Mouse (Mus musculus): ENCODE data around the gene Gm6408. TPM values are rescaled to one million over a fixed set of nuclear protein-coding genes. Genes with fewer than 3 reads are reported as not detected.
"Not testable (repeated sequence)": the region's sequence is repeated elsewhere in the genome, so short reads cannot be mapped to it uniquely, and the experiment has no call there.

Gm6408 gene
- polyA plus RNA-seq (2015; fragmentation: Nextera tagmentation; extraction: Ambion mirVana) = not detected in 2 replicates

- WGBS = 100% methylated on average over 2 of the region's 3 CpGs
- not testable (repeated sequence) for ATAC-seq (ENCODE audit: insufficient read depth, low FRiP score)
These were observed at the start of gene Gm6408 for GRCm38 (mm10) chr5:146481665-146482064. TSS of gene Gm6408 (plus strand) at chr5:146481965.

GRCm38 (mm10) chr5:146432476-146432875 lies 49.3 kb upstream of the Gm6408 start:
- H3K9ac ChIP-seq (ENCODE audit: low read length) = no peak overlapping the region
- H3K9me3 ChIP-seq (replicated peaks; ENCODE audit: control insufficient read depth, low read length) = no peaks in the 10 kb centered on the region
- no peak overlapping the region for H3K27ac ChIP-seq (ENCODE audit: low read length)
- H3K4me3 ChIP-seq (replicated peaks; ENCODE audit: low read length) = no peak overlapping the region
- H3K4me1 ChIP-seq (ENCODE audit: control insufficient read depth, insufficient read depth, low read length) = no peaks in the 10 kb centered on the region
- WGBS = 79% methylated on average over 6 of the region's 6 CpGs
- no peaks in the 10 kb centered on the region for H3K36me3 ChIP-seq (ENCODE audit: control insufficient read depth, insufficient read depth, low read length)
- ATAC-seq (ENCODE audit: insufficient read depth, low FRiP score) = no peak
- no peaks in the 10 kb centered on the region for H3K27me3 ChIP-seq (ENCODE audit: control insufficient read depth, insufficient read depth, low read length)
- no peak overlapping the region for H3K4me2 ChIP-seq (ENCODE audit: low read depth, low read length)

More at GRCm38 (mm10) chr5:146481665-146482064, at the start of gene Gm6408:
- H3K36me3 ChIP-seq (ENCODE audit: control insufficient read depth, insufficient read depth, low read length); H3K4me1 ChIP-seq (ENCODE audit: control insufficient read depth, insufficient read depth, low read length); H3K9ac ChIP-seq (ENCODE audit: low read length); H3K9me3 ChIP-seq (replicated peaks; ENCODE audit: control insufficient read depth, low read length); H3K4me2 ChIP-seq (ENCODE audit: low read depth, low read length); H3K27ac ChIP-seq (ENCODE audit: low read length); H3K27me3 ChIP-seq (ENCODE audit: control insufficient read depth, insufficient read depth, low read length); H3K4me3 ChIP-seq (replicated peaks; ENCODE audit: low read length): not testable (repeated sequence)

GRCm38 (mm10) chr5:146435316-146435715 lies 46.4 kb upstream of the Gm6408 start:
- Histone ChIP-seq H3K4me2 (ENCODE audit: low read depth, low read length) (no peak overlapping the region), H3K9me3 (replicated peaks; ENCODE audit: control insufficient read depth, low read length) (no peaks in the 10 kb centered on the region), H3K9ac (ENCODE audit: low read length) (no peak overlapping the region), H3K27me3 (ENCODE audit: control insufficient read depth, insufficient read depth, low read length) (no peaks in the 10 kb centered on the region), H3K4me1 (ENCODE audit: control insufficient read depth, insufficient read depth, low read length) (no peaks in the 10 kb centered on the region), H3K36me3 (ENCODE audit: control insufficient read depth, insufficient read depth, low read length) (no peaks in the 10 kb centered on the region), H3K4me3 (replicated peaks; ENCODE audit: low read length) (no peak overlapping the region), H3K27ac (ENCODE audit: low read length) (no peak overlapping the region)
- ATAC-seq (ENCODE audit: insufficient read depth, low FRiP score) = no peak
- WGBS = 93% methylated on average over 16 of the region's 16 CpGs

- WGBS = 95% methylated on average over 11 of the region's 11 CpGs
- no peak for ATAC-seq (ENCODE audit: insufficient read depth, low FRiP score)
These were observed 45.0 kb upstream of the Gm6408 start for GRCm38 (mm10) chr5:146436796-146437195.

GRCm38 (mm10) chr5:146439152-146439781 lies 42.5 kb upstream of the Gm6408 start:
- Histone ChIP-seq H3K9me3 (replicated peaks; ENCODE audit: control insufficient read depth, low read length) (no peaks in the 10 kb centered on the region), H3K27ac (ENCODE audit: low read length) (no peak overlapping the region), H3K4me2 (ENCODE audit: low read depth, low read length) (no peak overlapping the region), H3K4me1 (ENCODE audit: control insufficient read depth, insufficient read depth, low read length) (no peaks in the 10 kb centered on the region), H3K27me3 (ENCODE audit: control insufficient read depth, insufficient read depth, low read length) (no peaks in the 10 kb centered on the region), H3K4me3 (replicated peaks; ENCODE audit: low read length) (no peak overlapping the region), H3K9ac (ENCODE audit: low read length) (no peak overlapping the region), H3K36me3 (ENCODE audit: control insufficient read depth, insufficient read depth, low read length) (no peaks in the 10 kb centered on the region)
- WGBS = 91% methylated on average over 7 of the region's 7 CpGs
- no peak for ATAC-seq (ENCODE audit: insufficient read depth, low FRiP score)

More at GRCm38 (mm10) chr5:146436796-146437195, 45.0 kb upstream of the Gm6408 start:
- H3K4me3 ChIP-seq (replicated peaks; ENCODE audit: low read length) = no peak overlapping the region
- H3K36me3 ChIP-seq (ENCODE audit: control insufficient read depth, insufficient read depth, low read length) = no peaks in the 10 kb centered on the region
- no peak overlapping the region for H3K9ac ChIP-seq (ENCODE audit: low read length)
- H3K9me3 ChIP-seq (replicated peaks; ENCODE audit: control insufficient read depth, low read length) = no peaks in the 10 kb centered on the region
- H3K27ac ChIP-seq (ENCODE audit: low read length) = no peak overlapping the region
- no peaks in the 10 kb centered on the region for H3K27me3 ChIP-seq (ENCODE audit: control insufficient read depth, insufficient read depth, low read length)
- no peak overlapping the region for H3K4me2 ChIP-seq (ENCODE audit: low read depth, low read length)
- H3K4me1 ChIP-seq (ENCODE audit: control insufficient read depth, insufficient read depth, low read length) = no peaks in the 10 kb centered on the region

GRCm38 (mm10) chr5:146440273-146440672 lies 41.5 kb upstream of the Gm6408 start:
- no peak overlapping the region for H3K4me3 ChIP-seq (replicated peaks; ENCODE audit: low read length)
- no peaks in the 10 kb centered on the region for H3K9me3 ChIP-seq (replicated peaks; ENCODE audit: control insufficient read depth, low read length)
- no peaks in the 10 kb centered on the region for H3K27me3 ChIP-seq (ENCODE audit: control insufficient read depth, insufficient read depth, low read length)
- no peaks in the 10 kb centered on the region for H3K4me1 ChIP-seq (ENCODE audit: control insufficient read depth, insufficient read depth, low read length)
- no peak overlapping the region for H3K9ac ChIP-seq (ENCODE audit: low read length)
- no peak for ATAC-seq (ENCODE audit: insufficient read depth, low FRiP score)
- no peaks in the 10 kb centered on the region for H3K36me3 ChIP-seq (ENCODE audit: control insufficient read depth, insufficient read depth, low read length)
- H3K27ac ChIP-seq (ENCODE audit: low read length) = no peak overlapping the region
- 90% methylated on average over 5 of the region's 5 CpGs for WGBS
- no peak overlapping the region for H3K4me2 ChIP-seq (ENCODE audit: low read depth, low read length)

- Histone ChIP-seq H3K9ac (ENCODE audit: low read length) (no peak overlapping the region), H3K27ac (ENCODE audit: low read length) (no peak overlapping the region), H3K4me1 (ENCODE audit: control insufficient read depth, insufficient read depth, low read length) (no peaks in the 10 kb centered on the region), H3K9me3 (replicated peaks; ENCODE audit: control insufficient read depth, low read length) (no peaks in the 10 kb centered on the region), H3K27me3 (ENCODE audit: control insufficient read depth, insufficient read depth, low read length) (no peaks in the 10 kb centered on the region), H3K4me3 (replicated peaks; ENCODE audit: low read length) (no peak overlapping the region), H3K36me3 (ENCODE audit: control insufficient read depth, insufficient read depth, low read length) (no peaks in the 10 kb centered on the region), H3K4me2 (ENCODE audit: low read depth, low read length) (no peak overlapping the region)
- no peak for ATAC-seq (ENCODE audit: insufficient read depth, low FRiP score)
- WGBS = 47% methylated on average over 2 of the region's 2 CpGs
These were observed 39.0 kb upstream of the Gm6408 start for GRCm38 (mm10) chr5:146442767-146443166.

- ATAC-seq (ENCODE audit: insufficient read depth, low FRiP score) = no peak
These were observed 35.1 kb upstream of the Gm6408 start for GRCm38 (mm10) chr5:146446633-146447032.

GRCm38 (mm10) chr5:146451592-146452254 lies 30.0 kb upstream of the Gm6408 start:
- H3K36me3 ChIP-seq (ENCODE audit: control insufficient read depth, insufficient read depth, low read length) = no peaks in the 10 kb centered on the region
- no peaks in the 10 kb centered on the region for H3K27me3 ChIP-seq (ENCODE audit: control insufficient read depth, insufficient read depth, low read length)
- no peak overlapping the region for H3K4me2 ChIP-seq (ENCODE audit: low read depth, low read length)
- H3K27ac ChIP-seq (ENCODE audit: low read length) = no peak overlapping the region
- H3K9me3 ChIP-seq (replicated peaks; ENCODE audit: control insufficient read depth, low read length) = no peaks in the 10 kb centered on the region
- no peak for ATAC-seq (ENCODE audit: insufficient read depth, low FRiP score)
- H3K4me3 ChIP-seq (replicated peaks; ENCODE audit: low read length) = no peak overlapping the region
- no peak overlapping the region for H3K9ac ChIP-seq (ENCODE audit: low read length)
- 75% methylated on average over 11 of the region's 11 CpGs for WGBS
- no peaks in the 10 kb centered on the region for H3K4me1 ChIP-seq (ENCODE audit: control insufficient read depth, insufficient read depth, low read length)

More at GRCm38 (mm10) chr5:146446633-146447032, 35.1 kb upstream of the Gm6408 start:
- Histone ChIP-seq H3K36me3 (ENCODE audit: control insufficient read depth, insufficient read depth, low read length) (no peaks in the 10 kb centered on the region), H3K9ac (ENCODE audit: low read length) (no peak overlapping the region), H3K4me2 (ENCODE audit: low read depth, low read length) (no peak overlapping the region), H3K4me3 (replicated peaks; ENCODE audit: low read length) (no peak overlapping the region), H3K4me1 (ENCODE audit: control insufficient read depth, insufficient read depth, low read length) (no peaks in the 10 kb centered on the region), H3K9me3 (replicated peaks; ENCODE audit: control insufficient read depth, low read length) (no peaks in the 10 kb centered on the region), H3K27me3 (ENCODE audit: control insufficient read depth, insufficient read depth, low read length) (no peaks in the 10 kb centered on the region), H3K27ac (ENCODE audit: low read length) (no peak overlapping the region)
- WGBS = 86% methylated on average over 2 of the region's 2 CpGs

Measured in stomach, embryonic 16.5 days (tissue).